Mouse (Mus musculus) lung, embryonic 14.5 days (tissue): ENCODE measurements around the gene Tom1. TPM values are rescaled to one million over a fixed set of nuclear protein-coding genes. Genes with fewer than 3 reads are reported as not detected.

ENCODE experiments used
- ATAC-seq: fragments of 200-750 bp; cut with Nextera tagmentation; 2 replicates; pipeline ENCODE4 v1.8.0; 2017; ENCODE audit warnings: mild to moderate bottlenecking, moderate TSS enrichment, moderate library complexity; ENCODE audit not compliant: insufficient read depth
- DNase-seq: peaks from one replicate; pipeline ENCODE4 v3.0.0-alpha.2; 2015
- H3K27ac ChIP-seq: fragments of 300-500 bp; sonication (generic); 2 replicates; pipeline ENCODE4 v1.5.1; 2014; ENCODE audit warnings: low read depth, mild to moderate bottlenecking, moderate library complexity
- H3K27me3 ChIP-seq: fragments of 300-500 bp; sonication (generic); 2 replicates; pipeline ENCODE4 v1.6.1; 2014; ENCODE audit warnings: low read length, control low read depth; ENCODE audit not compliant: insufficient read depth
- H3K36me3 ChIP-seq: fragments of 300-500 bp; sonication (generic); 2 replicates; pipeline ENCODE4 v1.6.1; 2014; ENCODE audit warnings: control low read depth; ENCODE audit not compliant: insufficient read depth
- H3K4me1 ChIP-seq: fragments of 300-500 bp; sonication (generic); 2 replicates; pipeline ENCODE4 v1.6.1; 2014; ENCODE audit warnings: antibody characterized with exemption, control low read depth; ENCODE audit not compliant: insufficient read depth
- H3K4me2 ChIP-seq: fragments of 300-500 bp; sonication (generic); 2 replicates; pipeline ENCODE4 v1.6.1; 2014; ENCODE audit warnings: mild to moderate bottlenecking
- H3K4me3 ChIP-seq: fragments of 300-500 bp; sonication (generic); 2 replicates; pipeline ENCODE4 v1.5.1; 2014; ENCODE audit warnings: low read depth, low read length
- H3K9ac ChIP-seq: fragments of 300-500 bp; sonication (generic); 2 replicates; pipeline ENCODE4 v1.6.1; 2014
- H3K9me3 ChIP-seq: fragments of 300-500 bp; sonication (generic); 2 replicates; pipeline ENCODE4 v1.6.1; 2016; ENCODE audit warnings: low read depth, low read length, control low read depth
- CTCF ChIP-seq: IDR thresholded peaks from 2 replicates; pipeline ENCODE4 v1.5.1; 2016; ENCODE audit warnings: antibody characterized with exemption, low read depth
- WGBS: fragments of 180-500 bp; shearing (Covaris S2); extraction: QIAGEN DNeasy Blood & Tissue Kit; methylation state at CpG from one replicate; pipeline ENCODE4 v1.1.7; 2014; 5-methylcytosine and 5-hydroxymethylcytosine counted together
- polyA plus RNA-seq: library from polyadenylated mRNA; unstranded; fragments of >200 nt; fragmentation: Nextera tagmentation; extraction: Ambion mirVana; gene quantifications from 2 replicates; pipeline ENCODE4 v1.2.1, GENCODE M21; 2014

Tom1 gene
- polyA plus RNA-seq, 1 experiment from 2014 or later = 20.8 TPM

DNA sequence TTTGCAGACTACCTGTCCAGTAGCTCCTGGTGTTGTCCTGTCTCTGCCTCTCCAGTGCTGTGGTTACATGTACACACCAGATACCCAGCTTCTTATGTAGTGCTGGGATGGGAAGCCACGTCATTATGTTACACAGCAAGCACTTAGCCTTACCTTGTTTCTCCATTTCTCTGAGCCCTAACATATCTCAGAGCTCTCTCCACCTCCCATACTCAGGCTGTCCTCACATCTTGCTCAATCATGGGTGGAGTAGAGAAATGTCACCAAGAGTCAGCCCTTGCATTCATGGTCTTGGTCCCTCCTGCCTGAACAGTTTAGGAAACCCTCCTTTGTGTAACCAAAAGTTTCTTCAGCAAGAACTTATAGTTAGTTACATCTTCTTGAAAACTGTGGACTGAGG is 6.2 kb downstream of the Tom1 start:
- Histone ChIP-seq H3K27ac (no peak overlapping the region), H3K27me3 (no peaks in the 10 kb centered on the region), H3K4me1 (no peaks in the 10 kb centered on the region), H3K4me3 (no peak overlapping the region), H3K9me3 (no peaks in the 10 kb centered on the region), H3K9ac (no peak overlapping the region), H3K4me2 (no peak overlapping the region), H3K36me3 (no peaks in the 10 kb centered on the region)
- DNase-seq (no peak), ATAC-seq (no peak)
- WGBS = 64% methylated on average over 1 of the region's 1 CpGs
- no peak for TF ChIP-seq CTCF

DNA sequence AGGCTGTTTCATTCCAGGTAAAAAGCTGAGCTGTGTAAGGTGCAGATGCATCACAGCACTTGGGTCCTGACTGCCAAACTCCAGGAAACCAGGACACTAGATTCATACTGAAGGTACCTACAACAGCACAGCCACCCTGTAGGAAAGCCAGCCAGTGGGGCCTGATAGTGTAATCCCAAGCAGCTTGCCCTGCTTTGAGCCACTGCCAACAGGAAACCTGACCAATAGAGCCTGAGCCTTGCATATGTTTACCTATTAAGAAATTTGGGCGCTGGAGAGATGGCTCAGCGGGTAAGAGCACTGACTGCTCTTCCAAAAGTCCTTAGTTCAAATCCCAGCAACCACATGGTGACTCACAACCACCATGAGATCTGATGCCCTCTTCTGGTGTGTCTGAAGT is 8.7 kb downstream of the Tom1 start:
- Histone ChIP-seq H3K9me3 (no peaks in the 10 kb centered on the region), H3K4me2 (no peak overlapping the region), H3K9ac (no peak overlapping the region), H3K36me3 (no peaks in the 10 kb centered on the region), H3K27me3 (no peaks in the 10 kb centered on the region), H3K4me1 (no peaks in the 10 kb centered on the region), H3K27ac (no peak overlapping the region), H3K4me3 (no peak overlapping the region)
- DNase-seq (no peak), ATAC-seq (no peak)
- TF ChIP-seq CTCF = no peak
- WGBS = 74% methylated on average over 2 of the region's 2 CpGs

DNA sequence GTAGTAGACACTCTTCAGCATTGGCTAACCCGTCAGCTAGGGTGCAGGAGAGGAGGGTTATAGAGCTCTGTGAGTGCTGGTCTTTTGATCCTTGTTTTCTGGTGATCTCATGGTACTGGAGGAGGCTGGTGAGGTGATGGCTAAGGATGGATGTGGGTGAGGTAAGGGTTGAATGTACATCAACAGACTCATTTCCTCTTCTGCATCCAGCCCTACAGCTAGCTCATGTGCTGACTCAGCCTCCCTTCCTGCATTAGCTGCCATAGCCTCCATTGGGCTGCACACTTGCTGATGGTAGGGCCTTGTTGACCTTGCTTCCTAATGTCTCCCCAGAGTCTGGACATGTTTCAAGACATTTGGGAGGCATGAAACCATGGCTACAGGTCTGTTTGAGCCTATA is 9.5 kb downstream of the Tom1 start:
- H3K9me3 ChIP-seq = no peaks in the 10 kb centered on the region
- 71% methylated on average over 1 of the region's 1 CpGs for WGBS
- DNase-seq = no peak
- H3K27me3 ChIP-seq = no peaks in the 10 kb centered on the region
- no peak overlapping the region for H3K27ac ChIP-seq
- H3K4me1 ChIP-seq = no peaks in the 10 kb centered on the region
- H3K36me3 ChIP-seq = no peaks in the 10 kb centered on the region
- ATAC-seq = no peak
- no peak for TF ChIP-seq CTCF
- H3K9ac ChIP-seq = no peak overlapping the region
- H3K4me3 ChIP-seq = no peak overlapping the region
- H3K4me2 ChIP-seq = no peak overlapping the region

DNA sequence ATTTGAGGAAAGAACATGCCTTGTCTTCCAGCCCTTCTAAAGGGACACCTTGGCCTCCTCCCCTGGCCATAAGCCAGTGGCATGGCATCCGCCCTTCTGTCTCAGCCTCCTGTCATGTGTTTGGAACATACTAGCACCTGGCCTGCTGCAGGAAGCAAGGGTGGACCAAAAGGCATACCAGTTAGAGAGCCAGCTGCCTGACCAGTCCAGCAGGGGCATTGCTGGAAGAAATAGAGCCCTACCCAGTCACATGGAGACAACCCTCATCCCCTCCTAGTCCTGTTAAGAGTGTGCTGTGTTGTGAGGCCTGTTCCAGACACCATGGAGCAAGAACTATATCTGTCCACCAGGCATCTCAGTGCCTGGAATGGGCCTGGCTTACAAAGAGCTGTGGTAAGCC is 12.8 kb downstream of the Tom1 start:
- ATAC-seq (no peak), DNase-seq (no peak)
- H3K9me3 ChIP-seq = no peaks in the 10 kb centered on the region
- H3K27me3 ChIP-seq = no peaks in the 10 kb centered on the region
- WGBS = 79% methylated on average over 1 of the region's 1 CpGs
- H3K4me2 ChIP-seq = no peak overlapping the region
- no peak overlapping the region for H3K4me3 ChIP-seq
- no peak overlapping the region for H3K9ac ChIP-seq
- H3K4me1 ChIP-seq = no peaks in the 10 kb centered on the region
- H3K36me3 ChIP-seq = no peaks in the 10 kb centered on the region
- H3K27ac ChIP-seq = no peak overlapping the region
- TF ChIP-seq CTCF = no peak

DNA sequence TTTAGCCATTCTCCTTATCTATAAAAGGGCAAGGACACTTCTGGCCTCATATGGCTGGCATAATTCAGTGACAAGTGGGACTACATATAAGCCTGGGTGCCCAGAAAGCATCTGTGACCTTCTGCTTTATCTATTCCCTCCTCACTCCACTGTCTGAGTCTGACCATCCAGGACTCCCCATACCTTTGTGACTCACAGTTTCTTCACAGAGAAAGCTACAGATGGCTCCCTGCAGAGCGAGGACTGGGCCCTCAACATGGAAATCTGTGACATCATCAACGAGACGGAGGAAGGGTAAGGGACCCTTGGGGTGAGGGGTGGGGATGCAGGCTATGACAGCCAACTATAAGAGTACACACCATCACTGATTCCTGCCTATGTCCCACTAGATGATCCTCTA is 14.3 kb downstream of the Tom1 start:
- 77% methylated on average over 3 of the region's 3 CpGs for WGBS
- Histone ChIP-seq H3K27ac (no peak overlapping the region), H3K4me1 (no peaks in the 10 kb centered on the region), H3K4me3 (no peak overlapping the region), H3K9me3 (no peaks in the 10 kb centered on the region), H3K9ac (no peak overlapping the region), H3K36me3 (no peaks in the 10 kb centered on the region), H3K4me2 (no peak overlapping the region), H3K27me3 (no peaks in the 10 kb centered on the region)
- TF ChIP-seq CTCF = no peak
- ATAC-seq (no peak), DNase-seq (no peak)

DNA sequence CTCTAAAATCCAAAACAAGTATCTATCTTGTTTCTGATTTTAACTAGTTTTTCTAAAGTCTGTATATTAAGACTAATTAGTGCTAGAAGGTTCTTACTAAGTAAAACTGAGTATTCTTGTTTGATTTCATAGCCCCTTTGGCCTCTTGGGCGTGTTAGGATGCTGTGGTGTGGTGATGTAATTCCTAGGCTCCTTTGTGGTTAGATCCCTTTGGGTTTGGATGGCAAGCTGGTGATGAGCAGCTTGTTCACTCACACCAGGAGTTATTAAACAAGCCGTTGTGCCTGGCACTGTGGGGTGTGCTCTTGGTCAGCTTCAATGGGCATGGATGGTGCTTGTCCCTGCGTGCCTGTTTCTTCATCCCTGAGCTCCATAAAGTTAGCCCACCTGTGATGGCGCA is 19.8 kb downstream of the Tom1 start:
- no peaks in the 10 kb centered on the region for H3K9me3 ChIP-seq
- no peak overlapping the region for H3K27ac ChIP-seq
- no peak overlapping the region for H3K4me3 ChIP-seq
- WGBS = 87% methylated on average over 4 of the region's 4 CpGs
- no peak for ATAC-seq
- DNase-seq = no peak
- no peak overlapping the region for H3K4me2 ChIP-seq
- TF ChIP-seq CTCF = no peak
- no peak overlapping the region for H3K9ac ChIP-seq
- H3K27me3 ChIP-seq = no peaks in the 10 kb centered on the region
- H3K4me1 ChIP-seq = no peaks in the 10 kb centered on the region
- 0 out of 2 replicates have a peak, but pooled peaks cover 3% of the 10 kb centered on the region for H3K36me3 ChIP-seq

DNA sequence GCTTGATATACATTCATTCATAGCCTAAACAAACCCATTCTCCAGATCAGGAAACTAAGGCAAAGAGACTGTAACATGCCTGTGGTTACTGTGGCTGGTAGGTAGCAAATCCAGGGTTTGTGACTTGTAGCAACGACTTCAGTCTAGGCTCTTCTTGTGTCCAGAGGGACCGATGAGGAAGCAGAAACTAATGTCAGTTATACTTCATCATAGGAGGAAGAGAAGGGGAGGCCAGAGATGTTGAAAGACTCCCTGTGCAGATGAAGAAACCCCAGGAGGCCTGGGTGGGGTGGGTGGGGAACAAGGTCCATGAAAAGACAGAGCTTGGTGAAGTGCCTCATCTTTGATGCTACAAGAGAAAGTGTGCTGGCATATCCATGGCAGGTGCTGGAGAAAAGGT is 22.2 kb downstream of the Tom1 start:
- 0 out of 2 replicates have a peak, but pooled peaks cover 3% of the 10 kb centered on the region for H3K36me3 ChIP-seq
- DNase-seq (no peak), ATAC-seq (no peak)
- no peak for TF ChIP-seq CTCF
- WGBS = 89% methylated on average over 2 of the region's 2 CpGs
- no peak overlapping the region for H3K4me2 ChIP-seq
- no peaks in the 10 kb centered on the region for H3K4me1 ChIP-seq
- no peak overlapping the region for H3K9ac ChIP-seq
- H3K27me3 ChIP-seq = no peaks in the 10 kb centered on the region
- no peaks in the 10 kb centered on the region for H3K9me3 ChIP-seq
- no peak overlapping the region for H3K27ac ChIP-seq
- no peak overlapping the region for H3K4me3 ChIP-seq

DNA sequence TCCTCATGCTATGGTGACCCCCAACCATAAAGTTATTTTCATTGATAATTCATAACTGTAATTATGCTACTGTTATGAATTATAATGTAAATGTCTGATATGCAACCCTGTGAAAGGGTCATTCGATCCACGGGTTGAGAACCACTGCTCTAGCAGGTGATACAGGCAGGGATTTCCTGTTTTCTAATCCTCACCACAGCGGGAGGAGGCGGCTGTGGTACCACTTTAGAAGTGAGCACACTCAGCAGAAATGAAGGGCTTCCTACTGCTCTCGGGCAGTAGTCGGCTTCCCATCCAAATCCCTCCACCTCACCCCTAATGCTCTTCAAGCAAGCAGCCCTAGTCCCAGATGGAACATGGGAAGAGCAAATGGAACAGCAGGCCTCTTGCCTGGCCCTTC is 26.5 kb downstream of the Tom1 start:
- 66% methylated on average over 6 of the region's 6 CpGs for WGBS

More for the DNA sequence above, 26.5 kb downstream of the Tom1 start:
- no peaks in the 10 kb centered on the region for H3K9me3 ChIP-seq
- H3K36me3 ChIP-seq = 0 out of 2 replicates have a peak, but pooled peaks cover 2% of the 10 kb centered on the region
- H3K27me3 ChIP-seq = no peaks in the 10 kb centered on the region
- no peak overlapping the region for H3K27ac ChIP-seq
- DNase-seq (no peak), ATAC-seq (no peak)
- H3K4me1 ChIP-seq = no peaks in the 10 kb centered on the region
- H3K9ac ChIP-seq = no peak overlapping the region
- TF ChIP-seq CTCF = no peak
- no peak overlapping the region for H3K4me2 ChIP-seq
- no peak overlapping the region for H3K4me3 ChIP-seq
